Mouse (Mus musculus) kidney, adult 2 months (tissue): ENCODE data around the gene Abt1. TPM values are rescaled to one million over a fixed set of nuclear protein-coding genes. Genes with fewer than 3 reads are reported as not detected.
"Not testable (repeated sequence)": the region's sequence is repeated elsewhere in the genome, so short reads cannot be mapped to it uniquely, and the experiment has no call there.

Experiments
- DNase-seq: peaks from one replicate; pipeline ENCODE4 v3.0.0; 2021
- H3K27ac ChIP-seq: fragments of 200-500 bp; 2 replicates; pipeline ENCODE4 v1.5.1; 2012; ENCODE audit warnings: low read depth, low read length, control low read depth, inconsistent platforms; ENCODE audit not compliant: insufficient read depth
- H3K27me3 ChIP-seq: fragments of 200-500 bp; replicated peaks from 2 replicates; pipeline ENCODE4 v1.6.1; 2012; ENCODE audit warnings: mild to moderate bottlenecking, moderate library complexity, low read length, inconsistent platforms; ENCODE audit not compliant: control insufficient read depth, insufficient read depth
- H3K36me3 ChIP-seq: fragments of 200-500 bp; 2 replicates; pipeline ENCODE4 v1.6.1; 2012; ENCODE audit warnings: mild to moderate bottlenecking, moderate library complexity, low read length, inconsistent platforms; ENCODE audit not compliant: control insufficient read depth, insufficient read depth
- H3K4me1 ChIP-seq: fragments of 200-500 bp; 2 replicates; pipeline ENCODE4 v1.6.1; 2011; ENCODE audit warnings: low read length; ENCODE audit not compliant: control insufficient read depth, insufficient read depth
- H3K4me3 ChIP-seq: fragments of 200-500 bp; 2 replicates; pipeline ENCODE4 v1.5.1; 2011; ENCODE audit warnings: mild to moderate bottlenecking, low read depth, low read length, control low read depth; ENCODE audit not compliant: insufficient read depth
- CTCF ChIP-seq: fragments of 200-500 bp; conservative IDR thresholded peaks from 2 replicates; pipeline ENCODE4 v1.5.1; 2011; ENCODE audit warnings: low read depth, mild to moderate bottlenecking, control low read depth, low read length, moderate library complexity, mixed read lengths; ENCODE audit not compliant: insufficient read depth, insufficient read length
- POLR2A ChIP-seq: fragments of 200-500 bp; IDR thresholded peaks from one replicate; pipeline ENCODE4 v1.6.1; 2011; ENCODE audit warnings: low read depth, low read length, control low read depth
- WGBS: fragments of 180-500 bp; shearing (Covaris S2); methylation state at CpG from one replicate; pipeline ENCODE4 v1.1.7; 2018; 5-methylcytosine and 5-hydroxymethylcytosine counted together
- polyA plus RNA-seq: library from polyadenylated mRNA; depleted of rRNA; stranded (reverse); fragments of >200 nt; gene quantifications from 2 replicates; pipeline ENCODE4 v1.2.3, GENCODE M21; 2012

The Abt1 gene
- polyA plus RNA-seq, 1 experiment = 3.9 TPM

GRCm38 (mm10) chr13:23401683-23402527, 21.8 kb downstream of the Abt1 start:
- H3K4me1 ChIP-seq = no peaks in the 10 kb centered on the region
- H3K36me3 ChIP-seq = no peaks in the 10 kb centered on the region
- no peak overlapping the region for H3K27ac ChIP-seq
- no peak overlapping the region for H3K4me3 ChIP-seq
- peak; percentile 87 for DNase-seq
- TF ChIP-seq CTCF (peak; percentile 85), POLR2A (no peak)
- H3K27me3 ChIP-seq = no peaks in the 10 kb centered on the region
- WGBS = 9% methylated on average over 19 of the region's 19 CpGs

GRCm38 (mm10) chr13:23400771-23401682, 22.6 kb downstream of the Abt1 start:
- Histone ChIP-seq H3K27me3 (peaks cover 4% of the 10 kb centered on the region), H3K27ac (no peak overlapping the region), H3K4me1 (no peaks in the 10 kb centered on the region), H3K36me3 (no peaks in the 10 kb centered on the region), H3K4me3 (no peak overlapping the region)
- no peak for TF ChIP-seq POLR2A
- TF ChIP-seq CTCF = no peak
- 22% methylated on average over 24 of the region's 24 CpGs for WGBS
- no peak for DNase-seq

- not testable (repeated sequence) for DNase-seq, H3K27me3 ChIP-seq, H3K36me3 ChIP-seq, H3K4me3 ChIP-seq, H3K27ac ChIP-seq, H3K4me1 ChIP-seq
- WGBS = 28% methylated on average over 14 of the region's 14 CpGs
Measured at GRCm38 (mm10) chr13:23396913-23397312, 26.8 kb downstream of the Abt1 start.

DNA sequence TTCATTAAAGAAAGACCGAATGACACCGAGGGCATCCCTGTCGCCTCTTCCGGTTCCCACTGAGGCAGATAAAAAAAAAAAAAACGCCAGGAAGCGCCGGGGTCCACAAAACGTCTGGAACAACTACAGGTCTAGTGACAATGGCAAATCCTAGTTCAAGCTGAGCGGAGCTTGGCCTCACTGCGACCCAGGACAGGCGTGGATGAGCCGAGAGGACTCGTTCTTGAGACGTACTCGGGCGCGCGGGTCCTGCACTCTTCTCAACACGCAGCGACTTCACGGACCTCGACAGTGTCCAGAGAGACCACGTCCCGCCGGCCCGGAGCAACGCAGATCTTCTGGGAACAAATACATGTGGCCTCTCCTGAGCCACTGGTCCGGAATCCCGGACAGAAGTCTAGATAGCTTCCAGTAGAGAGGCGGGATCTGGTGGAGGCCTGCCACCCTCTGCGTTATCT, 27.4 kb downstream of the Abt1 start:
- 1% methylated on average over 31 of the region's 31 CpGs for WGBS
- Histone ChIP-seq H3K36me3 (no peaks in the 10 kb centered on the region), H3K4me3 (no peak overlapping the region; the same call in 1 of the 2 replicates), H3K27me3 (peaks cover 4% of the 10 kb centered on the region), H3K4me1 (no peaks in the 10 kb centered on the region), H3K27ac (no peak overlapping the region)
- DNase-seq = no peak
- no peak for TF ChIP-seq CTCF
- no peak for TF ChIP-seq POLR2A

DNA sequence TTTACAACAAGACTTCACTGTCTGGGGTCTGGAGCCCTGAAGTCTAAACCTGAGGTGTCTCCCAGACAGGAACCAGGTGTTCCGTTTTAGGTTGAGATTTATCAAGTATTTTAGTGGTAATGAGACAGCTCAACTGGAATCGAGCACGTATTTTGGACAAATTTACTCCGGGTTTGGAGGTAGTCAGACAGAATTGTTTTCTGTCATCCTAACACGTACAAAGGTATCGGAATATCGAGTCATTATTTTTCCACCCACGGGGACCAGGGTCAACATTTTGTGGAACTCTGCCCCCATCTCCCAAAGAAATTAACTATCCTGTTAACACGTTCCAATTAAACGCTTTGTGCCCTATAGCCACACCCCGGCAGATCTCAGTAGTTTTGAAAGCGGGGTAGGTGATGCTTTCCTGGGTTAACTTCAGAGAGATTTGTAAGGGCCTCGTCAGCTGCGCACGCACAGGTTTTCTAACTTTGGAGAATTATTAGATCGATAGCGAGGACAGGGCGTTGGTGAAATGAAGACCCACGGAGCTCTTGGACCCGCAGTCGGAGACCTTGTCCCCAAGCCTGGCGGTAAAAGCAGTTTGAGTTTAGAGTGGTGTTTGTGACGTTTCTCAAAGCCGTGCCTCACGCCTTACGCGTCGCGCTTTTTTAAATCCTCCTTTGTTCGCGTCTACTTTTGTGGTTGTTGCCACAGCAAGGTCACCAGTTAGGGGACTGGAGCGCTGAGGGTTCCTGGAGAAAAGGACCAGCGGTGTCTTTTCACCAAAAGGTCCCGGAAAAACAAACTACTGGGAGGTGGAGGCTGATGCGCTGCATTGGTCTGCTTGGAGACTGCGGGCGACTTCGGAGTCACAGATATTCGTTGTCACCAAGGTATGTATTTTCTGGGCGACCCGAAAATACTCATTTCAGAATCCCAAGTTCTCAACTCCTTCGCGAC, 28.1 kb downstream of the Abt1 start:
- Histone ChIP-seq H3K27ac (no peak overlapping the region), H3K27me3 (peaks cover 4% of the 10 kb centered on the region), H3K4me3 (no peak overlapping the region), H3K4me1 (no peaks in the 10 kb centered on the region), H3K36me3 (no peaks in the 10 kb centered on the region)
- TF ChIP-seq POLR2A = no peak
- no peak for TF ChIP-seq CTCF
- DNase-seq = no peak
- WGBS = 3% methylated on average over 43 of the region's 43 CpGs

- no peak overlapping the region for H3K27ac ChIP-seq
- H3K36me3 ChIP-seq = no peaks in the 10 kb centered on the region
- H3K4me3 ChIP-seq = no peak overlapping the region
- H3K4me1 ChIP-seq = no peaks in the 10 kb centered on the region
- TF ChIP-seq CTCF (no peak), POLR2A (no peak)
- H3K27me3 ChIP-seq = no peaks in the 10 kb centered on the region
- whole genome bisulfite sequencing = 88% methylated on average over 1 of the region's 1 CpGs
- DNase-seq = no peak
Measured at GRCm38 (mm10) chr13:23387548-23387947, 36.1 kb downstream of the Abt1 start.
